Mouse (Mus musculus): ENCODE results near the gene Mettl8.
A peak's percentile ranks its signal among the peaks of the same experiment; 100 is the strongest.

Gene Mettl8

DNA sequence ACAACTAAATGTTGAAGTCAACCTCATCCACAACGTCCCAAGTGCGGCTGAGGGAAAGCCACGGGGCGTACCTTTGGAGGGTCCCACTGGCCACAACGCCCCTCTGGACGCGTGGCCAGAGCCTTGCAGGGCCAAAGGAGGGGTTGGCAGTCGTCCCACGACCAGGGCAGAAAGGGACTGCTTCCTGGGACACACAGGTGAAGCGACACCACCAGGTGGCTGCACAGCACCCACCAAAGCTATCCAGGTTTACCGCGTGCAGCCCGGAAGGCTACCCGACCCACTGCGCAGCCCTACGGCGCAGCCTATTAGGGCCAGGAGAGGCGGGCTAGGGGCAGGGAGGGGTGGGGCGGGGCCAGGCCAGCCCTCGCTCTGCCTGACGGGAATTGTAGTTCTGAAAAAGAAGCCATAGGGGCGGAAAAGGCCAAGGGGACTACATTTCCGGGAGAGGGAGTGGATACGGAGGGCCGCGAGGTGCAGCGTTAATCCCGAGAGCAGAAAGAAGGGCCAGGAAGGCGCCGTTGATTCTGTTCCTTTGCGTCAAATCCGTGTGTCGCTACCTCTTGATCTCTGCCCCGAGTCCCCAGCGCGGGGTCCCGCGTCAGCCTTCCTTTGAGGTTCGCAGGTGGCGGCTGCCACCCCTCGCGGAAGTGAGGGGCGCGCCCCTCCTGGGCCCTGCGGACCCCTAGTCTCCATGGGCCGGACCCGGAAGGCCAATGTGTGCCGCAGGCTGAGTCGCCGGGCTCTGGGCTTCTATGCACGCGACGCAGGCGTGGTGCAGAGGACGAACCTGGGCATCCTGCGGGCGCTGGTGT lies at the start of gene Mettl8, which contains the start of gene Dcaf17:
Mettl8 (minus strand) TSS at position 284 of the 815 bp plus-strand sequence.
Dcaf17 (plus strand) TSS at position 29 of the 815 bp plus-strand sequence.
- peak; percentile 98 for DNase-seq (ENCODE audit: low read depth)

DNA sequence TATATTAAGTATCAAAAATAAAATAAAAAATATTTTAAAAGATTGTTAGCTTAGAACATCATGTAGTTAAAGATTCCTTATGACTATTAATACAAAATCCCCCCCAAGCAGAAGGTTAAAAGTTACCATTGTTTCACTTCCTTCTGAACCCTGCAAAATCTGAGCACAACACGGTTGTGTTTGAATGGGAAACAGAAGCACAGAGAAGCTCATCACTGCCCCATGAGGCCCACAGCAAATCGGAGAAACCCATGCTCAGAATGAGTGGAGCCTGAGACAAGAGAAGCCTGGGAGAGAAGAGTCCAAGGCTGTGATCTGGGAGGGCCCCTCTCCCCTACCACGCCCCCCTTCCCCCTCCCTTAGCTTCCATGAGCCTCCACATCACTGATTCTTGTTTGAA lies 49.3 kb upstream of the Mettl8 start:
- DNase-seq (ENCODE audit: low read depth), result no peak

DNA sequence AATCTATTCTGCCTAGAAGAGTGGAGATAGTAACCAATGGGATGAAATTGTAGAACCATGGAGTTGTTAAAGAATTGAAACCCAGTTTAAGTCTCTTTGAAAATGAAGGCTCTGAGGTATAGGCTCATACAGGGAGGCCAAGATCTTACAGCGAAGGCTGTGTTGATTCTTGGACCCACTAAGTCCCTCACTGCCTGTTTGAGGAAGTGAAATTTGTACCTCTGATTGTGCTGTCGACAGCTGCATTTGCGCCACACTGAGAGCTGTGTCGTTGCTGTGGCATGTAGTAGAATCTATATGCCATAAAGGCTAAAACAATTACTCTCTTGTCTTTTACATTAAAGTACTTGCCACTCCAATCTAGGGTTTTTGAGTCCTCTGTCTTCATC lies 47.9 kb upstream of the Mettl8 start:
- DNase-seq (ENCODE audit: low read depth), result peak; percentile 33

DNA sequence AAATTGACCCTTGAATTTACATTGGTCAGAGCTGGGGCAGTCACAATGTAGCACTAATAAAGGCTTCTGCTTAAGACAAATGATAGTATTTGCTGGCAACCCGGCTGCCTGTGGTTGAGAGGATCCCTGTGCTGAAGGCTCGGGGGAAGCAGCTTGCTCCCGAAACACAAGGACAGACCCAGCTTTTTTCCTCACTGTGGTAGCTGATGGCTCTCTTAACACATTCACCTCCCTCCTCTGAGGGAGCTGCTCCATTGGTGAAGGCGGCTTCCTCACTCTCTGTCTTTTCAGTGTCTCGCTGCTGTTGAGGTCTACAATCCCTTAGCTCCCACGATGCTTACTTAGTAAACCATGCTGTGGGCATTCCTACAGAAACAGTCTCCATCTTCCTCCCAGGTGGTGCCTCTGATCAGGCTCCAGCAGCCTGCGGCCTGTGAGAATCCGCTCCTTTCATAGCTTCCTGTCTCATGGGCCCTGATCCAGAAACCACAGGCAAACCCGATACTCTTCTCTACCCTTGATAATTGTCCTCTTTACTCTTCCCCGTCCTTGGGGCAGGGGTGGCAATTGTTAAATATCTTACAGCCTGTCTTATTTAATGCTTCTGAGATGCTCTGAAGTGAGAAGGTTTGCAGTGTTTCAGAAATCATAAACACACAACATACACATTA lies 47.4 kb upstream of the Mettl8 start:
- DNase-seq (ENCODE audit: low read depth), result peak; percentile 39

DNA sequence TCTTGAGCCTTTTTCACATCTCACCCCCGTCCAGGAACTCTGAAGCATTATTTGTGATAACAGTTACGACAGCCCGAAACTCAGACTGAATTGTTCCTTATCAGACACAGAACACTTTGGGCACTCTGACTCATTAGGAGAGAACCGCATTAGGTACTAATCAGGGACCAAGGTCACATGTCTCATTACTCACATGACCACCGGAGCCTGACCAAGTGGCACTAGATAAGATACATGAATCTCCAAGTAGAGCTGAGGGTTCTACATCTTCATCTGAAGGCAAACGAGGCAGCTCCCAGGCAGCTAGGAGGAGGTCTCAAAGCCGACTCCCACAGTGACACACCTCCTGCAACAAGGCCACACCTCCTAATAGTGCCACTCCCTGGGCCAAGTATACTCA lies 40.8 kb upstream of the Mettl8 start:
- peak; percentile 97 for DNase-seq (ENCODE audit: low read depth)

DNA sequence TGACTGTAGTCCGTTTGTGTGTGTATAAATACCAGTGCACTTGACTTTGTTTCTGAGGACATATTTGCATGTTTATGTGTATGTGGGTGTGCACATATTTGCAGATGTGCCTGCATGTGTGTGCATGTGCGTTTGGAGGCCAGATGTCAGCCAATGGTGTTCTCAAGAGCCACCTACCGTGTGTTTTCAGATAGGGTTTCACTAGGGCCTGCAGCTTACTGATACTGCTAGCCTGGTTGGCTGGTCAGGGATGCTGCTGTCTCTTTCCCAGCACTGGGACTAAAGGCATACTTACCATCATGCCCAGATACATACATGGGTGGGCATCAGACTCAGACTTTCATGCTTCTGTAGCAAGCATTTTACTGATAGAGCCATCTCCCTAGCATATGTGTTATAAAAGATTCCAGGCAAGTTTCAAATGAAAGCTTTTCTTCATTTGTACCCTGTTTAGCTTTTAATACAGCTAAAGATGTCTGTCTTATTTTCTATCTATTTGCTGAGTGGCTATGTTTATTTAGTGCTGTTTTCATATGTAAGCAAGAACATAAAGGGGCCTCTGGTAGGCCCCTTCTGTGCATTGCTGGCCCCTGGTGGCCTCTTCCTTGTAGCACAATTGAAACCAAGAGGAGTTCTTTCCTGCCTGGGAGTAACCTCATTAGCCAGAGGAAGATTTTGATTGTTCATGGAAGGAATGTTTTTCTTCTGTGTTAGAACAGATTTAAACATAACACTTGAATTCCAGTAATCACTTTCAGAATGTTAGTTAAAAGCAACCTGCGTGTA lies 35.5 kb upstream of the Mettl8 start:
- peak; percentile 36 for DNase-seq (ENCODE audit: low read depth)

DNA sequence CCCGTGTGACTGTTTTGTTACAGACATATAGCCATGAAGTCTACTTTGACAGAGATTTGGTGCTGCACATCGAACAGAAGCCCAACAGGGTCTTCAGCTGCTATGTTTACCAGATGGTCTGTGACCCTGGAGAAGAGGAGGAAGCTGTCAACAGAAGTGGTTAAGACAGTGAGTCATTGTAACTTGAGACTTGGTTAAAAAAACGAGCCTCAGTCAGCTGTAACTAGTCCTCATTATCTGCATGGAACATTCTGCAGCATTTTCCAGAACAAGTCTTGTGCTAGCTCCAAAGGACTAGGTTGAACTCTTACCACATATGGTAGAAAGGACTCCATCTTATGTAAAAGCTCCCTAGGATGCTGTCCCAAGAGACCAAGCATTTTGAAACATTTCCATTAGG lies 34.4 kb upstream of the Mettl8 start:
- peak; percentile 77 for DNase-seq (ENCODE audit: low read depth)

DNA sequence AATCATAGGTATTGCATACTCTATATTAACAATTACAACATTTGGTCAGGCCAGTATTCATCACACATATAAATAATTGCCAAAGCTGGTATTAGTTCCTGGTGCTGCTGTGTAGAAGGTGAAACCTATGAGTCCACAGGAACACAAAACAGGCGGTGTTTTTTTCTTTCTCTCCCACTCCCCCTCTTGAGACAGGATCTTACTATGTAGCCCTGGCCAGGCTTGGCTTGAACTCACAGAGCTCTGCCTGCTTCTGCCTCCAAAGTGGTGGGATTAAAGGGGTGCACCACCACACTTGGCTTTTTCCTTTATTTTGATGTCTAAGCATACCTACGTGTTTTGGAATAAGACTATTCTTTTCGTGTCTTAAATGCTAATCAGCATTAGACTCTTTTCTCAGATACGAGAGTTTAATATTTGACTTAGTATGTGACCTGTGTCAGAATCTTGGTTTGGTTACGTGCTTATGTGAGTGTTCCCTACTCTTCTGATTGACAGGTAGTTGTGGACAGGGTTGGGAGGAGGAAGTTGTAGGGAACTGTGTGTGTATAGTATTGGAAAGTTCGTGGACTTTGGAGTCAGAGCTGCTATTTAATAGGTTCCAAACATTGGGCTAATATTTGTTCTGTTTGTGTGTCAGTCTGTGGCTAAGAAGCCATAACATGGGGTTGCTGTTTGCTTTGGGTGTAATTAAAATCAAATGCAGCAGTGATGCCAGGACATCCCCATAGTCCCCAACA lies 28.2 kb upstream of the Mettl8 start:
- DNase-seq (ENCODE audit: low read depth), result no peak

DNA sequence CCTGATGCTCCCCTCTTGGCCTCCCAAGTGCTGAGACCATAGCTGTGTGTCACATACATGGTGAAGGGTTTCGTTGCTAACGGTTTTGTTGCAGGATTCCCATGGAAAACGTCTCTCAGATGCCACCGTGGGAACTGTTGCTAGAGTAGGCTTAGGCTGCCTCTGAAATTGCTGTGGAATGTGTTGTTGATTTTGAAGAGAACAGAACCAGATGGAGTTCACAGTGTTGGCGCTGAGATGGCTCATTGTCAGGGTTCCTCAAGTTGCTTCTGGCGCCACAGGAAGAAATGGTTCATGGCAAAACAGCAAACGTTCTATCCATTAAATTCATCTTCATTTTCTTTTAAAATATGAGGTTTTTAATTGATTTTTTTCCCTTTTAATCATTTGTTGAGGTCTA lies 27.0 kb upstream of the Mettl8 start:
- no peak for DNase-seq (ENCODE audit: low read depth)

DNA sequence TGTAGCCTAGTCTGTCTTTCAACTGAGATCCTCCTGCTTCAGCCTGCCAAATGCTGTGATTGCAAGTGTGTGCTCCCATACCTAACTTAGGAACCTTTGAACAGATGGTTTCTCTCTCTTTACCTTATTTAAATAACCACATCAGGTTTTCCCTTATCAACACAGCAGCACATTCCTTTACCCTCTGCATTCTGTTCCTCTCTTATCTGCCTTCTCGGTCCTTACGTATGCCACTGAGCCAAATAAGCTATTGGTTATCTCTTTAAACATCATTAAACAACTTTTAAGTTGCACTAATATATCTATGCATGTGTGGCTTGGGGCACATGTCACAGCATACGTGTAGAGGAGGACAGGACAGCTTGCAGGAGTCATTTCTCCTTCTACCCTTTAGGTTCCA lies 18.4 kb upstream of the Mettl8 start:
- DNase-seq (ENCODE audit: low read depth), result no peak

DNA sequence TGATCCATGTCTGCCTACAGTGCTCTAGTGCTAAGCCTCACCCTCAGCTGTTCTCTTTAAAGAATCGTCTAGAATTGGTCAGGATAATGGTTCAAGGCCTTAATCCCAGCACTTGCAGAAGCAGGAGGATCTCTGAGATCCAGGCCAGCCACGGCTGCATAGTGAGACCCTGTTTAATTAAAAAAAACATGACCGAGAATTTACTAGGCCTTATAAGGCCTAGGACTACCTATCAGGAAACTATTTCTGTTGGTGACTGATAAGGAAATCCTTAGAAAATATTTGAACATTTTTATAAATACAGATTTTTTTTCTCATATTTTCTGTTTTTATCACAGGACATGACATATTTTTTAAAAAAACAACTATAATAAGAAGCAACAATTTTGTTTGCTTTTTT lies 17.9 kb upstream of the Mettl8 start:
- DNase-seq (ENCODE audit: low read depth), result no peak

DNA sequence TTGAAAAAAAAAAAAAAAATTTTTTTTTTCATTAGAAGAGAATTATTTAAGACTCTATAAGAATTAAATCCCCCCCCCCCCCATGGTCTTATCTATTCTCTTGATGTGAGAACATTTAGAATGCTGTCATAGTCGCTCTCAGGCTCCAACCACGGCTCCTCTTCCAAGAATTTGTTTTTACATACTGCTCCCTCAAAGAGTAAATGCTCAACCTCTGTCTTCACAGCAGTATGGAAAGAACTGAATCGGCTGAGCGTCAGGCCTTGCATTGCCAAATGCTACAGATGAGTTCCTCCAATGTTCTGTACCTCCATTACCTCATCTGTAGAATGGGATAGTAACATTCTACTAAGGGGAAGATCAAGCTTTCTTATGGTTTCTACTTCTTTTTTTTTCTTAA lies 16.2 kb upstream of the Mettl8 start:
- DNase-seq (ENCODE audit: low read depth), result no peak

DNA sequence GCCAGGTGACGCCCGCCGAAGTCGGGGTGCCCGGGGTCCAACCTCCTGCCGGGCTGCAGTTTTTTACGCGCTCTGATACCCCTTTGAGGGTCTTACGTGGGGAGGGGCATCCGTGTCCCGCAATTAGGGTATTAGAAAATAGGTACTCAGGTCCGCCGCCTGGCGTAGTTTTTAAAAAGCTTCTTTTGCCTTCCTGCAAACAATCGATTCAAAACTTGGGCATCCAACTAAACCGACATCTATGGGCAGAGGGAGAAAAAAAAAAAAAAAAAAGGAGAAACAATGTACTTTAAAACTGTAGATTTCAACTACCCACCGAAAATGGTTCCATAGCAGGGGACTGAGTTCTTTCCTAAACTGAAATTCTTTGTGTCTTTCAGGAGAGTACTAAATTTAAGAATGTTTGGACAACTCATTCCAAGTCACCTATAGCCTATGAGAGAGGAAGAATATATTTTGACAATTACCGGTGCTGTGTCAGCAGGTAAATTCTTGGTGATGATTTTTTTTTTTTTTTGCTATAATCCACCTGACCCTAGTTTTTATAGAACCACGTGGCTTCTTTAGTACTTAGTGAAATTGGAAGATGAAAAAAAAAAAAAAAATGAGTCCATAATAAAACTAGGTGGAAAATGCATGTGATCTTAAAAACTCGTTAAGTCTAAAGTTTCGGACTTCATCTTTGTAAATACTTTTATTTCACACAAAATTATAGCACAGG lies 892 bp upstream of the Mettl8 start:
- no peak for DNase-seq (ENCODE audit: low read depth)

DNA sequence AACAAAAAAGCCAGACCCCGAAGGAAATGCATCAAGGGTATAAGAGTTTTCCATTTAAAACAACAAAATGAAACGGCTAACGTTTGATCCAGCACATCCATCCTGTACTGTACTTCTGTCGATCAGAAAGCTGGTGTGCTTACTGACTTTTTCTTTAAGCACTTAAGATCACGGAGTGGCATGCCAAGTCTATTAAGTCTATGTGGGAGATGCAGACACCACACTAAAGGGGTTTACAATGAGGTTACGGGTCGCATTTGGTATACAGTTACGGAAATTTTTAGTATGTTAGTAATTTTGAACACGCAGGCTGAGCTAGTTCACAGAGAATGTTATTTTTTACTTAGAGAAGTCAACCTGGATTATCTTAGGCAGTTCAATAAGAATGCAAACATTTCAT lies 667 bp downstream of the Mettl8 start:
- peak; percentile 36 for DNase-seq (ENCODE audit: low read depth)

DNA sequence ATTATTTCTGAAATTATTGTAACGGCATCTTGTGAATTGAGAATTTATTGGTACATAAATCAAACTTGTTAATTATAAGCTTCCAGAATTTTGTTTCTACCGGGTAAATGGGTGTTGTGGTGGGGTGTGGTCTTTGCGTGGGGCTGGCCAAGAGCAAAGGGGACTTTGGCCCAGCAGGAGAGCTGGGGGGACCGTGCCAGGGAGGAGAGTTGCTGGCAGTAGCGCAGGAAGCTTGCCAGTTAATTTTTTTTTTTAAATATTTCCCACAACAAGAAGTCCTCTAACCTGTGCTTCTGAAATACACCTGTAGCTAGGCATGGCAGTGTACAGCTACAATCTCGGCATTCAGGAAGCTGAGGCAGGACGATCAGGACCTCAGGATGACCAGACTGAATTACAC lies 4.9 kb downstream of the Mettl8 start:
- DNase-seq (ENCODE audit: low read depth), result no peak

DNA sequence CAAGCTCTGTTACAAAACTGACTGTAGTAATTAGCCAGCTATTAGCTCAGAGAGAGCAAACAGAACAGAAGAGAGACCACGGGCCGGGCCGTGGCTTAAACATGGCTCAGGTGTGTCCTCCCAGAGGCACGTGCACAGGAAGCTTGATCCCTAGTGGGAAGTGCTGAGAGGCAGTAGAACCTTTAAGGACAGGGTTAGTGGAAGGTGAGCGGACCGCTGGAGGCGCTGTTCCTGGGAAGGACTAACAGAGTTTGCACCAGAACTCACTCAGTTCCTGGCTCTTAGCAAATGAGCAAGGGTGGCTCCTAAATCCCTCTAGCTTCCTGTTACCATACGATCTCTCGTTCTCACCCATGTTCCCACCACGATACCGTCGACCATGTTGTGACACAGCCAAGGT lies 6.5 kb downstream of the Mettl8 start:
- no peak for DNase-seq (ENCODE audit: low read depth)

DNA sequence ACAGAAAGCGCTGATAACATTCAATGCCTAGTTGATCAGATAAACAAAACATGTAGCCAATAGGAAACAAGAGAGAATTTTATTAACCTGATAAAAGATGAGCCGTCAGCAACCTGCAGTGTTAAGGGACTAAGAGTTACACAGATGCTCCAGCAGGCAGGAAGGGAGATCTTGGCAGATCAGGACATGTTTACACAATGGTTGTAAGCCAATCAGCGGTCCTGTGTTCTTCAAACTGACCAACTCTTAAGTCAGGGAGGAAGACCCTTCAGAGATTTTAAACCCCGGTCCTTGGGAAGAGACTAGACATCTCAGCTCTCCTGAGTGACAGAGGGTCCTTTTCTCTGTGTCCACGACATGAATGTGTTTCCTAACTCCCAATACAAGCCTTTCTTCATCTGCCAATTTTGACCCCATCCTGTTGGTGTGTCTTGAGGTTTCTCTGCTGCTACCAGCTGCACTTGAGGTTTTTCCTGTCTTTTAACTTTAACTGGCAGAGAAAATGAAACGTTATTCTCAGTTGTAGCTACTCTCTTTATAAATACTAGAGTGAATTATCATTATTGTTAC lies 8.5 kb downstream of the Mettl8 start:
- peak; percentile 84 for DNase-seq (ENCODE audit: low read depth)

DNA sequence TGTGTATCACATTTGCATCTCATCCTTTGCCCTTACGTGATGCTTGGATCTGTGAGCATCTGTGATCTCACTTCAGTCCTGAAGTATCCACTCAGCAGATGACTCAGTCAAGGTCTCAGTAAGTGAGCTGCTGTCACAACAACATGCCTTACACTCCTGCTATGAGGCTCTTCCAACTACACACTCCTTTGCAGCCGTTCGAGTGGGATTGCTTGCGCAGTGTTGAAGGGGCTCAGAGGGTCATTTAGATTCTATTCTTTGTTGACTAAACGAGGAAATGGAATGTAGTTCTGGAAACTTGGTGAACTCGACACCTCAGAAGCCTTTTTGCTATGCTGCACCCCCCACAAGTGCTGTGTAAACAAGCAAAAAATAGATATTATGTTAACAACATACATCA lies 9.2 kb downstream of the Mettl8 start:
- DNase-seq (ENCODE audit: low read depth), result no peak

DNA sequence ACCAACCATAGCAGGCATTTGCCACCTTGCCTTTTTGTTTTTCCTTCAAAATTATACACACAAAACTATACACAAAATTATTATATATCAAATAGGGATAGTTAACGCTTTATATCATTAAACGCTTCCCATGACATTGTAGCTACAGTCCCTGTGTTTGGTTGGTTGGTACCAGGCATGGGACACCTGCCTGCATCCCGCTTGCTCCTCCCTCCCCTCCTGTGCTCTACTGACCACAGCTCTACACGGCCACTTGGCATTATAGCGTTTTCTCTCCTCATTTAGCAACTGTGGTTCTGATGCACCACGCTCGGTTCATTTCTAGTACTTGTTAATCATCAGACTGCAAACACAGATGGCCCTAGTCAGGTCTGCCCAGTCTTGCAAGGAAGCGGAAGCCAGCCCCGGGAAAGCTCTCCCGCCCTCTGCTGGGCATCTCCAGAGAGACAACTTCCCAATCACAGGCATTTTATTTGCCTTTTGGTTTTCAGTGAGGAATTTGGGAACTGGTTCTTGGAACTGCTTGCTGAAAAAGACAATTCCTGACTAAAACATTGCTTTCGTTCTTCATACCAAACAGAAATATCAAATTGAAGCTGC lies 15.8 kb downstream of the Mettl8 start:
- peak; percentile 64 for DNase-seq (ENCODE audit: low read depth)

DNA sequence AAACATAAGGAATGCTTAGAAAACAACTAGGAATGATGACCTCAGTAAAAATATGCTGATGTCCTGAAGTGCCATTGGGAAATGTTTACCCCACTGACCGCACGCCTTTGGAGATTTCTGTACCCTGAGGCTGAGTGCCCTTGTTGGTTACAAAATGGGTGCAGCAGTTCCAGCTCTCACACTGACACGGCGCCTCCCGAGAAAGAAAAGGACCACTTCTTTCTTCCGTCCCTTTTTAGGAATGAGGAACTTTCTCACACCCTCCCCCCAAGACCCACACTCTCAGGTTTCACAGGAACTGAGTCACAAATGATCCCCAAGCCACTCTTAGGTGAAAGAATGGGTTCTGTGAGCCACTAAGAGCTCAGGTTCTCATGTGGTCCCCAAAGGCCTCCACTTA lies 17.9 kb downstream of the Mettl8 start:
- DNase-seq (ENCODE audit: low read depth), result peak; percentile 61

DNA sequence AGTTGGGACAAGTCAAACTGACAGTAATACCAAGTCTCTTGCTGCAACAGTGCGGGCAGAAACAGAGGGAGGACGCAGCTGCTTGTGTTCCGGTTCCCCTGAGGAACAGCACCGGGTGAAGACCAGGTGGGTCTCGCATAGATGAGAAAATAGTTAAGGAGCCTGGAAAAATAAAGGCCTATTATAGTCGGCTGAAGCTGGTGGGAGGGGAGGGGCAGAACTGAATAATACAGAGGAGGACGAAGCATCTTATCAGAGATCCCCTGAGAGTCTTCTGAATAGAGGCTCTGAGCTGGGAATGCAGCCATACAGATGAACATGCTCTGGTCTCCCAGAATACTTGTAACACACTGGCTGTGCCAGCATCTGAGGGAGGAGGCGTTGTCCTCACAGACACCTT lies 21.4 kb downstream of the Mettl8 start:
- DNase-seq (ENCODE audit: low read depth), result no peak

Data from 416B (cell line).